Mouse (Mus musculus) left cerebral cortex, postnatal 25 days (tissue): ENCODE results near the gene Ttll1. TPM values are rescaled to one million over a fixed set of nuclear protein-coding genes. Genes with fewer than 3 reads are reported as not detected.
"Not testable (repeated sequence)": the region's sequence is repeated elsewhere in the genome, so short reads cannot be mapped to it uniquely, and the experiment has no call there.

ENCODE experiments used
- DNase-seq, 2 experiments: peaks; one replicate each; pipeline ENCODE4 v3.0.0; 2022; ENCODE audit warnings: low spot score in 2 of 2, mixed read lengths in 1 of 2
- intact Hi-C: fragments of 180-260 bp; cut with DNase I; formaldehyde crosslinking; loops from one replicate; pipeline ENCODE4 v1.15.1; 2025
- total RNA-seq, 2 experiments: library from RNA; stranded (reverse); gene quantifications; 2 replicates each; pipeline ENCODE4 v1.2.3; 2021

Ttll1 gene
- total RNA-seq, 2 experiments from 2014 or later, result 50.6 to 52.6 TPM

DNA sequence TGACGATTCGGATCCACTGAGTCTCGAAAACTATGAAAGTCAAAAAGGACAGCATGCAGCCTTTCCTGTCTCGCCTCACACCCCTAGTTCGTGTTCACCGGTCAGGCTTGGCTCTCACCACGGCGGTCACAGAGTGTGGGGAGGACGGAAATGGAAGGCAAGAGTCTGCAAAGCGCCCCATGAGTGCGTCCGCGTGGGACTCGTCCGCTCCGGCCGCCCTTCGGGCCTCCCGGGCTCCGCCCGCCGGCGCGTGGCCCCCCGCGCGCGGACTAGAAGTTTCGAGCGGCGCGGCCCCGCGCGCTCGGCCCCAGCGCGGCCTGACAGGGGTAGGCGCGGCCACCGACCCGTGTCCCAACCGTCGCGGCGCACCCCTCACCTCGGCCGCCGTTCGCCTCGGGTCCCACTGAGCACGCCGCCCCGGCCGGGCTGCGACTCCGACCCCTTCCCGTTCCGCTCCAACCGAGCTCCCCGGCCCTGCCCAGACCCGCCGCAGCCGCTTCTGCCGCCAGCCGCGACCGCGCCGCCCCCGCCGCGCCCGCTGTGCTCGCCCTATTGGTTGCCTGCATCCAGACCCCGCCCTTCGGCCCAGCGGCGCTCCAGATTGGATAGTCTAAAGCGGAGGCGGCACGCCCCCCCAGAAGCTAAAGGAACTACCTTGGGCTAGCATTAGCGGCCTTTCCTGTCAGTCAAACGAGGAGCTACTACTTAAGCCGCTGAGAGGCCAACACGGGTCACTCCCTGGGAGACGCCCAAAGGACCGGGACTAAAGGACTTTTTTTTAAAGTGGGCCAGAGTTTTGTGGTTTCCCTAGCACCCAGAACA is 46.4 kb downstream of the Ttll1 start, which contains the start of gene Pacsin2:
Pacsin2 (minus strand) TSS at position 524 of the 822 bp plus-strand sequence.
- peak; percentile 95 to 98 for DNase-seq
- intact Hi-C loops, result no loop called here

DNA sequence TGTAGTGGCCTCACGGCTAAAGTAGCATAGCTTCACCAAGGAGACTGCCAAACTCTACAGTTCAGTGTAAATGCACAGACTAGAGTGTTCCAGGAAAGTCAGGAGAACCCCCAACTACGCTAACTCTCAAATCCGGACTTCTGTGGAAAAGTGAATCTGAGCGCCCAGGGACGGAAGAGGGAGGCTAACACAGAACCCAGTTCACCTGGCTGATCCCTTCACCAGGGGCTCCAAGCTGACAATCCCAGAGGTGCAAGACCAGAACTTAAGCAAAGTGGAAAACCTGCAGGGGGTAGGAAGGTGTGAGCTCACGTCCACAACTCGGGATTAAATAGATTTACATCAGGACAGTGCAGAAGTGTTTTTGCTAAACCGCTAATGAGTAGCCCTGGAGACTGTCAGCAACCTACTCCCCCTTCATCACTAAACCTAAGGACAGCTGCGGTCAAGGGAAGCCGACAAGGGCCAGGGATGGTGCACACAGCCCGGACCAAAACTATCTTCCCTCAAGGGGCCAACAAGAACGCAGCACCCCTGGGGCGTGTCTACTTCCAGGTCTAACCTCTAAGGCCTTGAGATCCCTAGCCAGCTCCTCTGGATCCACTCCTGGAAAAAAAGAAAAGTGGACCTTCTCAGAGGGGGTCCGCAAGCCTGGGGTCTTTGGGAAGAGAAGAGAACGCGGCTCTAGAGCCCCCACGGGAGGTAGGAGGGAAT is 47.2 kb downstream of the Ttll1 start:
- DNase-seq, result no peak
- intact Hi-C loops, result no loop called here

GRCm38 (mm10) chr15:83462349-83462748 is 48.3 kb downstream of the Ttll1 start:
- intact Hi-C loops, result not testable (repeated sequence)

GRCm38 (mm10) chr15:83460891-83461290 is 49.8 kb downstream of the Ttll1 start:
- intact Hi-C loops, result no loop called here
- DNase-seq, result no peak

More at GRCm38 (mm10) chr15:83462349-83462748, 48.3 kb downstream of the Ttll1 start:
- not testable (repeated sequence) for DNase-seq

DNA sequence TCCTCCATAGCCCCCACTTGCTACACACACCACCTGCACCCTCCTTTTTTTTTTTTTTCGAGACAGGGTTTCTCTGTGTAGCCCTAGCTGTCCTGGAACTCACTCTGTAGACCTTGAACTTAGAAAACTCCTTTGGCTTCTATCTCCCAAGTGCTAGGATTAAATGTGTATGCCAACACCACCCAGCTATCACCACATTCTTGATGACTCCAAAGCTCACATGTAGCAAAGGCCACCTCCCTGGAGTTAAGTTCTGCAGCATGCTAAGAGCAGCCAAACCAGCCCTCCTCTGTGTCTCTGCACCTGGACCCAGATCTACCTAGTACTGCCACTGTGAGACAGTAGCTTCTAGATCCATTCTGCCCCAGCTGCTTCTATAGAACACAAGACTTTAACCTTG is 53.2 kb downstream of the Ttll1 start:
- no peak for DNase-seq
- intact Hi-C loops, result no loop called here

DNA sequence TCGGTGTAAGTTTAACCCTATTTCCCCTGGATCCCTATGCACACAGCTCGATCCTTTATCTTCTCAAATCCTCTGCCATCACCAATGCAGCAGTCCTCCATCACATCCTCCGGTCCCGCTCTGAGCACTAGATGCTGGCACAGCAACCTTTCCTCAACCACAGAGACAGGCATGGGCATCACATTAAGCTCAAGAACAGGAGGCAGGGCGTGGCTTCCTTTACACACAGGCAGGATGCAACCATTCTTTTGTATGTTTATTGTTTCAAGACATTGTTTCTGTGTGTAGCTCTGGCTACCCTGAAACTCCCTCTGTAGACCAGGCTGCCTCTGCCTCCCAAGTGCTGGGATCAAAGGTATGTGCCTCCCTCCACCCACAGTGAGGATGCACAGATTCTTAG is 55.1 kb downstream of the Ttll1 start:
- intact Hi-C loops, result no loop called here
- no peak for DNase-seq

DNA sequence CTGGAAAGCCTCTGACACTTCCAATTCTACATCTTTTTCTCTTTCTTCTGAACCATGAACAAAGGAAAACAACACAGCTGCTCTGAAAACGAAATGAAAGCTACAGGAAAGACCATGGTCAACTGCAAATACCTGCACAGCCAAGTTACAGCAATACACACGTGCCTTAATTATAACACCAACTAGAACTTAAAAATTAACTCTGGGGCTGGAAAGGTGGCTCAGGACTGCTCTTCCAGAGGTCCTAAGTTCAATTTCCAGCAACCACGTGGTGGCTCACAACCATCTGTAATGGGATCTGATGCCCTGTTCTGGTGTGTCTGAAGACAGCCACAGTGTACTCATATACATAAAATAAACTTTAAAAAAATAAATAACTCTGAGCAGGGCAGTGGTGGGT is 55.7 kb downstream of the Ttll1 start:
- intact Hi-C loops, result no loop called here
- DNase-seq, result no peak

DNA sequence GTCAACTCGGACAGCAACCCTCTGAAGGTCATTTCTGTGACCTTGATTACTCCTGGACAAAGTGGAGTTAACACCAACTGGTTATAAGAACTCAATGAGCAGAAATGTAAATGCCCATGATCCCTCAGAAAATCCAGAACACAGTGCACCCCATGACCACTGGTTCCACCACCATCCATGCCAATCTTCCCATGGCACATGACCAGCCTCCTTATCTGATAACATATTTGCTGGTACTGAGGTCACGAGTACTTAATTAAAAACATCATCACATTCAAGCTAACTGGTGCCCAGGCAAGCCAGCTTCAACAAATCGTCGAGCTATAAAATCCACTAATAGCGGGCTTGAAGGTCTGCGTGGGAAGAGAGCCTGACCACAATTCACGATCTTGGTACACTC is 56.3 kb downstream of the Ttll1 start:
- intact Hi-C loops, result no loop called here

GRCm38 (mm10) chr15:83453879-83454278 is 56.8 kb downstream of the Ttll1 start:
- intact Hi-C loops, result no loop called here

More for the DNA sequence above, 56.3 kb downstream of the Ttll1 start:
- no peak for DNase-seq

GRCm38 (mm10) chr15:83452219-83452760 is 58.4 kb downstream of the Ttll1 start:
- DNase-seq, result no peak
- intact Hi-C loops, result no loop called here

More at GRCm38 (mm10) chr15:83453879-83454278, 56.8 kb downstream of the Ttll1 start:
- no peak for DNase-seq

- intact Hi-C loops, result no loop called here
- DNase-seq, result peak in 1 of 2 experiments; percentile 34
These were observed 59.0 kb downstream of the Ttll1 start for GRCm38 (mm10) chr15:83451621-83452210.

DNA sequence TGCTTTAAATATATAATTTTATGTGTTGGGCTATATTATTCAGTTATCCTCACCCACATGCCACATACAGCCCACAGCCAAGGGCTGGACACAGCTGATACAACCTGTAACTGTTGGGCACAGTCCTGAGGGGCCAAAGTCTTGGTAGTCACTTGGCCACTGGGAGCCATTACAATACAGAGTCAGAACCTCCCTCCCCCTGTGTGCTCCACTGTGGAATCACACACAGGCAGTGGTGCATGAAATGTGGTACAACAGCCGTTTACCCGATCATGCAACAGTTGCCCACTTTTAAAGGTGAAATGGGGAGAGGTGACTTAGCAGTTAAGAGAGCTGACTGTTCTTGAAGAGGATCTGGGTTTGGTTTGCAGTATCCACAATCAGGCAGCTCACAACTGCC is 60.7 kb downstream of the Ttll1 start:
- intact Hi-C loops, result no loop called here
- no peak for DNase-seq

GRCm38 (mm10) chr15:83448646-83449045 is 62.0 kb downstream of the Ttll1 start:
- no peak for DNase-seq
- intact Hi-C loops, result no loop called here

- intact Hi-C loops, result no loop called here
- peak; percentile 71 to 93 for DNase-seq
These were observed 62.7 kb downstream of the Ttll1 start for GRCm38 (mm10) chr15:83447791-83448544.

GRCm38 (mm10) chr15:83445908-83446307 is 64.8 kb downstream of the Ttll1 start:
- DNase-seq, result no peak
- intact Hi-C loops, result no loop called here

DNA sequence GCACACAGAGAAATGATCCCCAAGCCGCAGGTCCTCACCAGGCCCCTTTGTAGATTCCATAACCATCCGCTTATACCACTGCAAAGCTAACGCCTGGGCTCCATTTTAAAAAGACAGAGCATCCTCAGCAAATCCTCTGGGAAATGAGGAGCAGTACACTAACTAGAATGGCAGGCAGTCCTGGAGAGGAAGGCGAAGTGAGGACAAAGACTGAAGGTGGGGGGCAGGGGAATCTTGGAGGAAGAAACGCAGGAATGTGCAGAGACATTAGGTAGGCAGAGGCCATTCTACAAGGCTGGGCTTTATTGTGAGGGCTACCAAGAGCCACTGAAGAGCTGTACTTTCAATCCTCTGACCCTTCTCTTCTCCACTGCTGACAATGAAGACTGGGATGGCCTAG is 65.3 kb downstream of the Ttll1 start:
- intact Hi-C loops, result no loop called here
- DNase-seq, result no peak

- intact Hi-C loops, result no loop called here
- DNase-seq, result no peak
These were observed 66.3 kb downstream of the Ttll1 start for GRCm38 (mm10) chr15:83444425-83444824.

DNA sequence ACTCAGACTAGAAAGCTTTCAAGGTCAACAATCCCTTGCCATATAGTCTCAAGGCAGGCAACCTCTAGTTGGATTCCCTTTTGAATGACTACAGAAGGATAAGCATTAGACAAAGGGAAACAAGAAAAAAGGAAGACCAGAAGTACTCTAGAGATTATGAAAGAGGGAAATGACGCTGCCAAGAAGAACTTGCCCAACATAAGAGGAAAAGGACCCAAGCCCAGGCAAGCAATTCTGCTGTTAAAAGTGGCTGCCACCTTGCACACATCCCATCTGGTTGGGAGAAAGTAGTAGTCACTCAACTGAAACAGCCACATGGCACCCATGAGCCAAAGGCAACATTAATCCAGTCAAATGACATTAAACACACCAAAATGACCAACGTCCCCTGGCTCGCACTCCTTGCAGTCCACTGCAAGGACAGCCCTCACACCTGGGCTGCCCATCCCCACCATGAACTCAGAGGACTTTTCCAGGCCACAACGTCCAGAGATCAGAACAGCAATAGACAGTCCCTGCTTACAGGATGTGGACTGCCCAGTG is 68.1 kb downstream of the Ttll1 start:
- DNase-seq, result no peak
- intact Hi-C loops, result no loop called here

- no peak for DNase-seq
- intact Hi-C loops, result no loop called here
These were observed 70.0 kb downstream of the Ttll1 start for GRCm38 (mm10) chr15:83440726-83441125.
